Mouse (Mus musculus) kidney, adult 11 months (tissue): ENCODE results near the gene Gnao1.

Experiments
- DNase-seq: peaks from one replicate; pipeline ENCODE4 v3.0.0; 2022

Gnao1 gene

GRCm38 (mm10) chr8:93952511-93952910 is 142.7 kb downstream of the Gnao1 start:
- no peak for DNase-seq

GRCm38 (mm10) chr8:93958402-93958801 is 148.6 kb downstream of the Gnao1 start:
- peak; percentile 60 for DNase-seq

- DNase-seq, result no peak
These were observed 151.1 kb downstream of the Gnao1 start for GRCm38 (mm10) chr8:93960909-93961308.

GRCm38 (mm10) chr8:93968293-93968692 is 158.5 kb downstream of the Gnao1 start:
- no peak for DNase-seq

GRCm38 (mm10) chr8:93969626-93970340 is 160.0 kb downstream of the Gnao1 start:
- DNase-seq, result no peak

GRCm38 (mm10) chr8:93971451-93971850 is 161.7 kb downstream of the Gnao1 start:
- DNase-seq, result no peak

GRCm38 (mm10) chr8:93972211-93972610 is 162.4 kb downstream of the Gnao1 start:
- no peak for DNase-seq

GRCm38 (mm10) chr8:93972971-93973734 is 163.4 kb downstream of the Gnao1 start:
- no peak for DNase-seq

- no peak for DNase-seq
These were observed 164.1 kb downstream of the Gnao1 start for GRCm38 (mm10) chr8:93973831-93974375.

- DNase-seq, result peak; percentile 25
These were observed 164.9 kb downstream of the Gnao1 start for GRCm38 (mm10) chr8:93974602-93975186.

GRCm38 (mm10) chr8:93975358-93975757 is 165.6 kb downstream of the Gnao1 start:
- peak; percentile 27 for DNase-seq

GRCm38 (mm10) chr8:93976446-93977211 is 166.9 kb downstream of the Gnao1 start:
- no peak for DNase-seq

GRCm38 (mm10) chr8:93980141-93980540 is 170.4 kb downstream of the Gnao1 start:
- DNase-seq, result peak; percentile 63

- DNase-seq, result no peak
These were observed 172.0 kb downstream of the Gnao1 start for GRCm38 (mm10) chr8:93981679-93982215.

GRCm38 (mm10) chr8:93983827-93984226 is 174.1 kb downstream of the Gnao1 start:
- no peak for DNase-seq

- DNase-seq, result no peak
These were observed 175.0 kb downstream of the Gnao1 start for GRCm38 (mm10) chr8:93984731-93985130.

- no peak for DNase-seq
These were observed 180.0 kb downstream of the Gnao1 start for GRCm38 (mm10) chr8:93989739-93990138.

GRCm38 (mm10) chr8:93998961-93999360 is 189.2 kb downstream of the Gnao1 start:
- no peak for DNase-seq

- DNase-seq, result no peak
These were observed 194.4 kb downstream of the Gnao1 start for GRCm38 (mm10) chr8:94004139-94004538.

- no peak for DNase-seq
These were observed 199.6 kb downstream of the Gnao1 start for GRCm38 (mm10) chr8:94009243-94009845.

- DNase-seq, result no peak
These were observed 200.4 kb downstream of the Gnao1 start for GRCm38 (mm10) chr8:94010101-94010705.
